Mouse (Mus musculus) liver, embryonic 11.5 days (tissue): ENCODE measurements around the gene Stat6. TPM values are rescaled to one million over a fixed set of nuclear protein-coding genes. Genes with fewer than 3 reads are reported as not detected.

ENCODE experiments used
- ATAC-seq: fragments of 200-750 bp; cut with Nextera tagmentation; replicated peaks from 2 replicates; pipeline ENCODE4 v1.8.0; 2017; ENCODE audit warnings: moderate number of reproducible peaks, mild to moderate bottlenecking, moderate TSS enrichment, moderate library complexity; ENCODE audit not compliant: low FRiP score
- DNase-seq: peaks from one replicate; pipeline ENCODE4 v3.0.0-alpha.2; 2017; ENCODE audit warnings: low spot score
- H3K27ac ChIP-seq: fragments of 300-500 bp; sonication (generic); 2 replicates; pipeline ENCODE4 v1.5.1; 2014; ENCODE audit warnings: mild to moderate bottlenecking, low read depth, low read length, control low read depth
- H3K27me3 ChIP-seq: fragments of 300-500 bp; sonication (generic); replicated peaks from 2 replicates; pipeline ENCODE4 v1.6.1; 2014; ENCODE audit warnings: low read length, mixed read lengths; ENCODE audit not compliant: control insufficient read depth, insufficient read depth
- H3K36me3 ChIP-seq: fragments of 300-500 bp; sonication (generic); 2 replicates; pipeline ENCODE4 v1.6.1; 2014; ENCODE audit warnings: mild to moderate bottlenecking, low read length, moderate library complexity, mixed read lengths; ENCODE audit not compliant: control insufficient read depth, insufficient read depth
- H3K4me1 ChIP-seq: fragments of 300-500 bp; sonication (generic); replicated peaks from 2 replicates; pipeline ENCODE4 v1.6.1; 2014; ENCODE audit warnings: low read length, mixed read lengths; ENCODE audit not compliant: control insufficient read depth, insufficient read depth
- H3K4me2 ChIP-seq: fragments of 300-500 bp; sonication (generic); 2 replicates; pipeline ENCODE4 v1.6.1; 2014; ENCODE audit warnings: mild to moderate bottlenecking, control low read depth, moderate library complexity
- H3K4me3 ChIP-seq: fragments of 300-500 bp; sonication (generic); 2 replicates; pipeline ENCODE4 v1.5.1; 2014; ENCODE audit warnings: low read depth, low read length, control low read depth
- H3K9ac ChIP-seq: fragments of 300-500 bp; sonication (generic); 2 replicates; pipeline ENCODE4 v1.6.1; 2014; ENCODE audit warnings: low read depth, low read length, control low read depth
- H3K9me3 ChIP-seq: fragments of 300-500 bp; sonication (generic); 2 replicates; pipeline ENCODE4 v1.6.1; 2016; ENCODE audit warnings: low read length, inconsistent platforms, mixed read lengths; ENCODE audit not compliant: control insufficient read depth
- WGBS: fragments of 180-500 bp; shearing (Covaris S2); extraction: QIAGEN DNeasy Blood & Tissue Kit; methylation state at CpG from one replicate; pipeline ENCODE4 v1.1.7; 2014; 5-methylcytosine and 5-hydroxymethylcytosine counted together
- polyA plus RNA-seq: library from polyadenylated mRNA; unstranded; fragments of >200 nt; fragmentation: Nextera tagmentation; extraction: Ambion mirVana; gene quantifications from 2 replicates; pipeline ENCODE4 v1.2.1, GENCODE M21; 2014

Gene Stat6
- polyA plus RNA-seq, 1 experiment from 2014 or later = 28.7 TPM

DNA sequence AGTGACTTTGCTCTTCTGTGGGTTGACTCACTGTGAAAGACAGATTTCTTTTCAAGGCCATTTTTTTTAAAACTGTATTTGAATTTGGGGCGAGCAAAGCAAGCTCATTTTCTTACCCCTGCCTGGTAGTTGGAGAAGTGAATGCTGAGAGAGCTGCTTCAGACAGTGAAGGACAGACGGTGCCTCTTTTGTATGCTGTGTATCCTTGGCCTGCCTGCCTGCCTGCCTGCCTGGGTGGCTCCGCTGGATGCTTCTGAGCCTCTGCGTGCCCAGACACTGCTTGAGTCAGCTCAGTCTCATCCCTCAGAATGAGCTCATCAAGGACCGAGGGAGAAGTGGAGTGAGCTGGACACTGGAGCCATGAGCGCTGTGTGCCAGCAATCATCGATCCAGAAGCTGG is 56.2 kb downstream of the Stat6 start:
- Histone ChIP-seq H3K9ac (no peak overlapping the region), H3K27me3 (no peaks in the 10 kb centered on the region), H3K36me3 (peaks cover 6% of the 10 kb centered on the region; the same call in 1 of the 2 replicates)

DNA sequence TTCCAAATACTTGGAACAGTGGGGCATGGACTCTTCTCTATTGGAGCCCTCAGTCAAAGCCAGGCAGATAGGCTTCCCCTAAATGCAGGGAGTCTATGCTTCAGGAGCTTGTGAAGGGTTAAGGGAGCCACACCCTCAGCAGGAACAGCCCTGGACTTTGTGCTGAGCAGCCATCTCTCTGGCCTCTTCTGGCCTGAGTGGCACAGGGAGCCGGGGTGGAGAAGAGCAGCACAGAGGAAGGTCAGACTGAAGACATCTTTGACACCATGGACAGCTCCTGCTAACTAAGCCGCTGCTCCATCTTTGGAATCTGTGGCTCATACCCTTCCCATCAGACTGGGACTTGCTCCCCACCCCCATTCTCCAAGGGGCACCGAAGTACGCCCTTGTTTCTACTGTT is 60.5 kb downstream of the Stat6 start:
- no peak overlapping the region for H3K27ac ChIP-seq
- peaks cover 3% of the 10 kb centered on the region; the same call in 1 of the 2 replicates for H3K36me3 ChIP-seq
- H3K4me3 ChIP-seq = no peak overlapping the region
- no peak overlapping the region for H3K9ac ChIP-seq
- DNase-seq (peak; percentile 30), ATAC-seq (no peak)
- no peaks in the 10 kb centered on the region for H3K4me1 ChIP-seq
- H3K4me2 ChIP-seq = no peak overlapping the region
- H3K27me3 ChIP-seq = no peaks in the 10 kb centered on the region
- no peaks in the 10 kb centered on the region for H3K9me3 ChIP-seq
- 40% methylated on average over 4 of the region's 4 CpGs for WGBS

More for the DNA sequence above, 56.2 kb downstream of the Stat6 start:
- Histone ChIP-seq H3K4me1 (no peaks in the 10 kb centered on the region), H3K4me2 (no peak overlapping the region), H3K9me3 (no peaks in the 10 kb centered on the region), H3K27ac (no peak overlapping the region), H3K4me3 (no peak overlapping the region)
- WGBS = 85% methylated on average over 7 of the region's 7 CpGs
- no peak for DNase-seq
- ATAC-seq = no peak

- no peak for ATAC-seq
- no peak for DNase-seq
- Histone ChIP-seq H3K4me2 (no peak overlapping the region), H3K36me3 (peaks cover 3% of the 10 kb centered on the region; the same call in 1 of the 2 replicates), H3K9me3 (no peaks in the 10 kb centered on the region), H3K9ac (no peak overlapping the region), H3K4me3 (no peak overlapping the region), H3K27me3 (no peaks in the 10 kb centered on the region), H3K4me1 (no peaks in the 10 kb centered on the region), H3K27ac (no peak overlapping the region)
- WGBS = 47% methylated on average over 2 of the region's 2 CpGs
These were observed 61.5 kb downstream of the Stat6 start for GRCm38 (mm10) chr10:127704293-127704692.

- no peak within 1 kb of the TSS for H3K4me2 ChIP-seq
- H3K4me1 ChIP-seq = no peaks in the 10 kb centered on the region
- DNase-seq (no peak), ATAC-seq (no peak)
- no peaks in the 10 kb centered on the region for H3K27me3 ChIP-seq
- no peak within 1 kb of the TSS for H3K9ac ChIP-seq
- 48% methylated on average over 2 of the region's 2 CpGs for WGBS
- H3K9me3 ChIP-seq = no peaks in the 10 kb centered on the region
- no peak within 1 kb of the TSS for H3K27ac ChIP-seq
- no peak within 1 kb of the TSS for H3K4me3 ChIP-seq
- H3K36me3 ChIP-seq = no peaks in the 10 kb centered on the region
These were observed 62.0 kb downstream of the Stat6 start, which contains the start of gene Myo1a for GRCm38 (mm10) chr10:127704766-127705220. Myo1a (plus strand) TSS chr10:127705170.

- Histone ChIP-seq H3K4me2 (no peak overlapping the region), H3K9me3 (no peaks in the 10 kb centered on the region), H3K4me3 (no peak overlapping the region), H3K36me3 (no peaks in the 10 kb centered on the region), H3K27ac (no peak overlapping the region), H3K9ac (no peak overlapping the region), H3K27me3 (no peaks in the 10 kb centered on the region), H3K4me1 (no peaks in the 10 kb centered on the region)
- DNase-seq (peak; percentile 26), ATAC-seq (no peak)
- 66% methylated on average over 4 of the region's 4 CpGs for WGBS
These were observed 63.0 kb downstream of the Stat6 start for GRCm38 (mm10) chr10:127705783-127706182.

DNA sequence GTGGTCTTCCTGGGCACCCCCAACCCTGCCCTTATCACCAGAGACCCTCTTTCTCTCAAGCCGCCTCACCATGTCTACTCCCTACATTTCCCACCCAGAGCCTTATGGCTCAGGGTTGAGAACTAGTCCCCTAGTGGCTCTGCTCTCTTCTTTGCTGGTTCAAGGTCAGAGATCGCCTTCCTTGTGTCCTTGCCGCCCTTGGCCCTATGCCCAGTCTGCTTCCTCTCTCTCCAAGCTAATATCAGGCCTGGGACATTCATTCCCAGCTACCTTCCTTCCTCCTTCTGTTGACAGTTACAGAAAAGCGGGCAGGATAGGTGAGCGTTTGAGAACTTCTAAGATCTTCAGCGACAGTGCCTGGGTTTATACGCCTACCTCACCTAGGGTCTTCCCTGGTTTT is 64.9 kb downstream of the Stat6 start:
- no peaks in the 10 kb centered on the region for H3K27me3 ChIP-seq
- H3K9ac ChIP-seq = no peak overlapping the region
- H3K4me3 ChIP-seq = no peak overlapping the region
- DNase-seq (peak; percentile 29), ATAC-seq (no peak)
- no peaks in the 10 kb centered on the region for H3K36me3 ChIP-seq
- no peak overlapping the region for H3K27ac ChIP-seq
- no peaks in the 10 kb centered on the region for H3K4me1 ChIP-seq
- H3K9me3 ChIP-seq = no peaks in the 10 kb centered on the region
- WGBS = 68% methylated on average over 7 of the region's 7 CpGs
- no peak overlapping the region for H3K4me2 ChIP-seq

DNA sequence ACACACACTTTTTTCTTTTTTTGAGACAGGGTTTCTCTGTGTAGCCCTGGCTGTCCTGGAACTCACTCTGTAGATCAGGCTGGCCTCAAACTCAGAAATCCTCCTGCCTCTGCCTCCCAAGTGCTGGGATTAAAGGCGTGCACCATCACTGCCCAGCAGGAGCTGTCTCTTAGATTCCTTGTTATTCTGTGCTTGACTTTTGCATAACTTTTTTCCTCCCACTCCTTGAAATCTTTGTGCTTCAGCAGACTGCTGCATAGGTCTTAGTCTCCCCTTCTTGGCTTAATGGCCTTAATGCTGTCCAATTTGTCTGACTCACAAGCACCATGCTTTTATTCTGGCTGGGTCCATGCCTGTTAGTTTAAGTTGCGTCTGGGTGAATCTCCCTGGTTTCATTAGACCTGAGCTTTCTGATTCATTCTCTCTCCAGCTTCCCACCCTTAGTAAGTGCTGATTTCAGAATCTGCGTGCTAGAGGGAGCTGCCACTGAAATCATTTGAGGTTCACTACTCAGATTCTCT is 66.1 kb downstream of the Stat6 start:
- WGBS = 70% methylated on average over 3 of the region's 3 CpGs
- H3K9me3 ChIP-seq = no peaks in the 10 kb centered on the region
- no peak for ATAC-seq
- H3K9ac ChIP-seq = no peak overlapping the region
- H3K4me3 ChIP-seq = no peak overlapping the region
- H3K27me3 ChIP-seq = no peaks in the 10 kb centered on the region
- DNase-seq = no peak
- no peak overlapping the region for H3K27ac ChIP-seq
- H3K4me1 ChIP-seq = no peaks in the 10 kb centered on the region
- no peaks in the 10 kb centered on the region for H3K36me3 ChIP-seq
- no peak overlapping the region for H3K4me2 ChIP-seq

DNA sequence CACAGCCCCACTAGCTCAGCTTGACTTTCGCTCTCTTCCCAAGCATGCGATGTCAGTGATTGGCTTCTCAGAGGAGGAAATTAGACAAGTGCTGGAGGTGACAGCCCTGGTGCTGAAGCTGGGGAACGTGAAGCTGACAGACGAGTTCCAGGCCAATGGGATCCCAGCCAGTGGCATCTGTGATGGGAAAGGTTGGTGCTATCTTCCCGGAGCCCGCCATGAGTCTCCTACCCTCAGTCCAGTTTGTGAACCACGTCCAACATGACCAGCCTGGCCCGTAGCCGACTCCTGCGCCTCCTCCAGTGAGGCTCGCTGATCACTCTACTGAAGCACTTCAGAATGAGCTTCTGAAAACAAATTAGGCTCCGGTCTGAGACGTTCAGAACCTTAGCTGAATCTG is 67.5 kb downstream of the Stat6 start:
- Histone ChIP-seq H3K9ac (no peak overlapping the region), H3K27me3 (no peaks in the 10 kb centered on the region), H3K4me1 (no peaks in the 10 kb centered on the region), H3K4me3 (no peak overlapping the region), H3K4me2 (no peak overlapping the region), H3K9me3 (no peaks in the 10 kb centered on the region), H3K27ac (no peak overlapping the region), H3K36me3 (no peaks in the 10 kb centered on the region)
- no peak for ATAC-seq
- no peak for DNase-seq
- 79% methylated on average over 13 of the region's 13 CpGs for WGBS
